Mouse (Mus musculus) testis, adult 2 months (tissue): ENCODE data around the gene Cep55.

Experiments
- CTCF ChIP-seq: fragments of 200-500 bp; IDR thresholded peaks from 2 replicates; pipeline ENCODE4 v1.5.1; 2012; ENCODE audit warnings: low read depth, mild to moderate bottlenecking, inconsistent platforms, low read length, moderate library complexity; ENCODE audit not compliant: control insufficient read depth, insufficient read depth, insufficient replicate concordance
- POLR2A ChIP-seq: fragments of 200-500 bp; IDR thresholded peaks from 2 replicates; pipeline ENCODE4 v1.6.1; 2012; ENCODE audit warnings: low read depth, mild to moderate bottlenecking, inconsistent platforms, low read length, moderate library complexity; ENCODE audit not compliant: control insufficient read depth

GRCm38 (mm10) chr19:38111056-38111455, 56.2 kb downstream of the Cep55 start:
- no peak for TF ChIP-seq POLR2A
- no peak for TF ChIP-seq CTCF
